Mouse (Mus musculus) midbrain, embryonic 14.5 days (tissue): Measurements from ENCODE around the gene Commd8. TPM values are rescaled to one million over a fixed set of nuclear protein-coding genes. Genes with fewer than 3 reads are reported as not detected.

Source experiments
- ATAC-seq: fragments of 200-750 bp; cut with Nextera tagmentation; 2 replicates; pipeline ENCODE4 v1.8.0; 2017; ENCODE audit warnings: moderate number of reproducible peaks, moderate library complexity; ENCODE audit not compliant: low FRiP score, low TSS enrichment
- DNase-seq: peaks from one replicate; pipeline ENCODE4 v3.0.0-alpha.2; 2015
- H3K27ac ChIP-seq: fragments of 300-500 bp; sonication (generic); replicated peaks from 2 replicates; pipeline ENCODE4 v1.5.1; 2014; ENCODE audit warnings: mild to moderate bottlenecking, low read depth, low read length, moderate library complexity
- H3K27me3 ChIP-seq: fragments of 300-500 bp; sonication (generic); 2 replicates; pipeline ENCODE4 v1.6.1; 2014; ENCODE audit warnings: low read length, control low read depth, mixed read lengths; ENCODE audit not compliant: control insufficient read depth, insufficient read depth
- H3K36me3 ChIP-seq: fragments of 300-500 bp; sonication (generic); 2 replicates; pipeline ENCODE4 v1.6.1; 2014; ENCODE audit warnings: low read length, control low read depth; ENCODE audit not compliant: control insufficient read depth, insufficient read depth
- H3K4me1 ChIP-seq: fragments of 300-500 bp; sonication (generic); 2 replicates; pipeline ENCODE4 v1.6.1; 2014; ENCODE audit warnings: mild to moderate bottlenecking, antibody characterized with exemption, low read length, control low read depth; ENCODE audit not compliant: control insufficient read depth, insufficient read depth
- H3K4me2 ChIP-seq: fragments of 300-500 bp; sonication (generic); 2 replicates; pipeline ENCODE4 v1.6.1; 2014; ENCODE audit warnings: mild to moderate bottlenecking, low read length, moderate library complexity
- H3K4me3 ChIP-seq: fragments of 300-500 bp; sonication (generic); replicated peaks from 2 replicates; pipeline ENCODE4 v1.5.1; 2014; ENCODE audit warnings: low read depth, low read length
- H3K9ac ChIP-seq: fragments of 300-500 bp; sonication (generic); replicated peaks from 2 replicates; pipeline ENCODE4 v1.6.1; 2014; ENCODE audit warnings: mild to moderate bottlenecking, low read length, moderate library complexity
- H3K9me3 ChIP-seq: fragments of 300-500 bp; sonication (generic); 2 replicates; pipeline ENCODE4 v1.6.1; 2016; ENCODE audit warnings: low read length, control low read depth, mixed read lengths; ENCODE audit not compliant: control insufficient read depth
- WGBS: fragments of 180-500 bp; shearing (Covaris S2); extraction: QIAGEN DNeasy Blood & Tissue Kit; methylation state at CpG from one replicate; pipeline ENCODE4 v1.1.7; 2014; 5-methylcytosine and 5-hydroxymethylcytosine counted together
- polyA plus RNA-seq: library from polyadenylated mRNA; unstranded; fragments of >200 nt; fragmentation: Nextera tagmentation; extraction: Ambion mirVana; gene quantifications from 2 replicates; pipeline ENCODE4 v1.2.1, GENCODE M21; 2014

Gene Commd8
- polyA plus RNA-seq, 1 experiment from 2014 or later, result 155 TPM

- Histone ChIP-seq H3K9ac (no peak overlapping the region), H3K27ac (no peak overlapping the region), H3K4me3 (no peak overlapping the region), H3K36me3 (no peaks in the 10 kb centered on the region), H3K9me3 (no peaks in the 10 kb centered on the region), H3K4me2 (no peak overlapping the region), H3K27me3 (no peaks in the 10 kb centered on the region), H3K4me1 (no peaks in the 10 kb centered on the region)
- 56% methylated on average over 1 of the region's 1 CpGs for WGBS
- DNase-seq (no peak), ATAC-seq (no peak)
Measured at GRCm38 (mm10) chr5:72181194-72181593, 13.2 kb upstream of the Commd8 start.

DNA sequence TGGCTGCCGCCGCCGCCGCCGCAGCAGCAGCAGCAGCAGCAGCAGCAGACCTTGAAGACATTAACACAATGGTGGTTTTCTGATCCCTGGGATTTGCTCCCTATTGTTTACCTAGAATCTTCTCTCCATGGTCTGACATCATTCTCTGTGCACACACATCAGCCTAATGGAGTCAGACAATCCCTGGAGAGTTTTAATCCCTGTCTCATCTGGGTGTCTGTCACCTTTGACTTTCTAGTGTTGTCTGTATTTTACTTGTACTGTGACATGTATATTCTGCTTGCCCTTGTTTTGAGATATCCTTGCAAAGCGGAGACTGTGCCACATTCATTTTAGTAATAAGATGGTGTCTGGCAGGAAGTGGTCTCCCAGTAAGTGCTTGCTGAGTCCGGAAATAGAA lies 7.5 kb upstream of the Commd8 start:
- ATAC-seq (peak; percentile 77; the same call in 1 of the 2 replicates), DNase-seq (peak; percentile 65)
- Histone ChIP-seq H3K4me2 (peak overlapping the region; percentile 43), H3K27ac (peak overlapping the region; percentile 74), H3K4me3 (no peak overlapping the region), H3K9ac (peak overlapping the region; percentile 45; the same call in 1 of the 2 replicates), H3K27me3 (no peaks in the 10 kb centered on the region), H3K9me3 (no peaks in the 10 kb centered on the region), H3K36me3 (no peaks in the 10 kb centered on the region), H3K4me1 (no peaks in the 10 kb centered on the region)
- 3% methylated on average over 7 of the region's 7 CpGs for WGBS

GRCm38 (mm10) chr5:72175050-72175449 lies 7.1 kb upstream of the Commd8 start:
- no peak for DNase-seq
- no peaks in the 10 kb centered on the region for H3K36me3 ChIP-seq
- no peaks in the 10 kb centered on the region for H3K9me3 ChIP-seq
- ATAC-seq, result no peak
- no peak overlapping the region for H3K4me3 ChIP-seq
- no peak overlapping the region for H3K9ac ChIP-seq
- H3K27ac ChIP-seq, result peak overlapping the region; percentile 74
- H3K27me3 ChIP-seq, result no peaks in the 10 kb centered on the region
- H3K4me1 ChIP-seq, result no peaks in the 10 kb centered on the region
- WGBS, result 29% methylated on average over 4 of the region's 4 CpGs
- H3K4me2 ChIP-seq, result peak overlapping the region; percentile 43; the same call in 1 of the 2 replicates

DNA sequence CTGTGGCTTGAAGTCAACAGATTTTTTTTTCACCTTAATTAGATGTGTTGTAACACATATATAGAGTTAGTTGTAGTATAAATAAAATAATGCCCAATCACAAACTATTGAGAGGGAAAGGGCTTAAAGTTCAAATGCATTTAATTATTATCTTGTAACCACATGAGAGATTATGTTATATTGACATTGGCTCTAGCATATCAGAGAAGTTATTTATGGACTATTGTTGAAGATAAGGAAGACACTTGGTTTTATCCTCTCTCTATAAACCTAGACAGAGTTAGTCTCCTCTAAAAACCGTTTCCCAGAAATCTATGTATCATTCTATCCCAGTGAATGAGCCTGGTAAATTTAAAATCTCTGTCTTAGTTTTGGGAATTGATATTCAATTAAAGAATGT lies 5.5 kb upstream of the Commd8 start:
- DNase-seq (no peak), ATAC-seq (no peak)
- no peak overlapping the region for H3K9ac ChIP-seq
- H3K4me1 ChIP-seq, result no peaks in the 10 kb centered on the region
- WGBS, result 76% methylated on average over 1 of the region's 1 CpGs
- no peak overlapping the region for H3K4me3 ChIP-seq
- H3K27ac ChIP-seq, result no peak overlapping the region
- no peaks in the 10 kb centered on the region for H3K27me3 ChIP-seq
- no peaks in the 10 kb centered on the region for H3K36me3 ChIP-seq
- H3K9me3 ChIP-seq, result no peaks in the 10 kb centered on the region
- no peak overlapping the region for H3K4me2 ChIP-seq

DNA sequence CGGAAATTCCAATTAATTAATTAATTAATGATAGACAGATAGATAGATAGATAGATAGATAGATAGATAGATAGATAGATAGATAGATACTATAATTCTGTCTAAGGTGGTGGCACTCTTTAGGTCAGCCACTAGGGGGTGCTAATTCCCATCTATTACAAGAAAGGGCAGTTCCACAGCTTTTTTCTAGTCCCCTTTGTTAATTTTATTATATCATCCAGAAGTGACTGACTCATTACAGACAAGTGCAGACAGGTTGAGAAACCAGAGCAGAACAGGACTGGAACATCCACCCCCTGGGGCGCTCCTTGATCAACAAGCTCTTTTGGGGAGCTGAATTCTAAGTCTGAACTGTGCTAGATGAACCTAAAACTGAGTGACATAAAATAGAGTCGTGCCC lies 4.7 kb upstream of the Commd8 start:
- Histone ChIP-seq H3K4me2 (no peak overlapping the region), H3K4me3 (no peak overlapping the region), H3K27me3 (no peaks in the 10 kb centered on the region), H3K9me3 (no peaks in the 10 kb centered on the region), H3K36me3 (no peaks in the 10 kb centered on the region), H3K9ac (no peak overlapping the region), H3K27ac (no peak overlapping the region), H3K4me1 (no peaks in the 10 kb centered on the region)
- 36% methylated on average over 3 of the region's 3 CpGs for WGBS
- ATAC-seq (no peak), DNase-seq (peak; percentile 72)

- no peak for ATAC-seq
- Histone ChIP-seq H3K4me1 (peaks cover 10% of the 10 kb centered on the region), H3K4me2 (no peak overlapping the region), H3K4me3 (no peak overlapping the region), H3K9ac (no peak overlapping the region), H3K36me3 (no peaks in the 10 kb centered on the region), H3K27ac (no peak overlapping the region), H3K9me3 (no peaks in the 10 kb centered on the region), H3K27me3 (no peaks in the 10 kb centered on the region)
- WGBS, result 75% methylated on average over 6 of the region's 6 CpGs
- no peak for DNase-seq
Measured at GRCm38 (mm10) chr5:72170067-72170466, 2.1 kb upstream of the Commd8 start.

- Histone ChIP-seq H3K27me3 (no peaks in the 10 kb centered on the region), H3K9ac (no peak overlapping the region), H3K4me3 (peak overlapping the region; percentile 76), H3K9me3 (no peaks in the 10 kb centered on the region), H3K4me1 (peaks cover 10% of the 10 kb centered on the region), H3K36me3 (no peaks in the 10 kb centered on the region; the same call in 1 of the 2 replicates), H3K4me2 (peak overlapping the region; percentile 46), H3K27ac (no peak overlapping the region)
- peak; percentile 70 for ATAC-seq
- 0% methylated on average over 4 of the region's 4 CpGs for WGBS
- DNase-seq, result no peak
Measured at GRCm38 (mm10) chr5:72168285-72168621, 264 bp upstream of the Commd8 start.

DNA sequence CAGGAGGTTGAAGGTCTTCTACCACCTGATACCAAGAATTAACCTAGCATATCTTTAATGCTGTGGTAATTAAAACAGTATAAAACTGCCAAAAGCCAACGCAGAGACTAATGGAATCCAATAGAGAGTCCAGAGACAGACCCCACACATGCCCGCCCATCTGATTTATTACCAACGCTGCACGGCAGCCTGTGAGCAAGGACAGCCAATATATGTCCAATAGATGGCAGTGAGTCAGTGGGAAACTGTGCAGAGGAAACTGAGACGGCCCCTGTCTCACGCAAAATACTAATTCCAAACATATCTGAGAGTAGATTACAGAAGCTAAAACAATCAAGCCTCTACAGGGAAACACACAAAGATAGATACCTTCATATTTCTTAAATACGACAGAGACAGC lies 3.6 kb downstream of the Commd8 start:
- ATAC-seq (no peak), DNase-seq (no peak)
- H3K9ac ChIP-seq, result no peak overlapping the region
- H3K4me1 ChIP-seq, result peaks cover 10% of the 10 kb centered on the region
- H3K27me3 ChIP-seq, result no peaks in the 10 kb centered on the region
- no peak overlapping the region for H3K4me2 ChIP-seq
- 92% methylated on average over 7 of the region's 7 CpGs for whole genome bisulfite sequencing
- peaks cover 34% of the 10 kb centered on the region for H3K36me3 ChIP-seq
- H3K4me3 ChIP-seq, result no peak overlapping the region
- H3K9me3 ChIP-seq, result no peaks in the 10 kb centered on the region
- H3K27ac ChIP-seq, result no peak overlapping the region

GRCm38 (mm10) chr5:72162855-72163254 lies 5.1 kb downstream of the Commd8 start:
- H3K27ac ChIP-seq, result no peak overlapping the region
- H3K4me1 ChIP-seq, result peaks cover 10% of the 10 kb centered on the region
- H3K4me3 ChIP-seq, result no peak overlapping the region
- no peak overlapping the region for H3K4me2 ChIP-seq
- 90% methylated on average over 5 of the region's 5 CpGs for WGBS
- no peaks in the 10 kb centered on the region for H3K27me3 ChIP-seq
- no peak overlapping the region for H3K9ac ChIP-seq
- peaks cover 44% of the 10 kb centered on the region for H3K36me3 ChIP-seq
- ATAC-seq, result no peak
- no peaks in the 10 kb centered on the region for H3K9me3 ChIP-seq
- DNase-seq, result no peak
